Mouse (Mus musculus) CH12.LX (cell line): Measurements from ENCODE around the gene Col7a1.

Experiments
- CHD1 ChIP-seq: IDR thresholded peaks from 2 replicates; pipeline ENCODE4 v1.6.1; 2012; ENCODE audit warnings: low read depth, low read length, improper control_type of control experiment, inconsistent platforms
- CHD2 ChIP-seq: IDR thresholded peaks from 2 replicates; pipeline ENCODE4 v1.6.1; 2011; ENCODE audit warnings: low read length, improper control_type of control experiment
- CTCF ChIP-seq, 2 experiments: IDR thresholded peaks in 1 of 2; conservative IDR thresholded peaks in 1 of 2; 2 replicates each; pipeline ENCODE4 v1.5.1; 2011 to 2012; ENCODE audit warnings: low read depth in 2 of 2, low read length in 2 of 2, improper control_type of control experiment in 1 of 2, inconsistent platforms in 1 of 2, mild to moderate bottlenecking in 1 of 2, moderate library complexity in 1 of 2
- EP300 ChIP-seq: IDR thresholded peaks from 2 replicates; pipeline ENCODE4 v1.6.1; 2011; ENCODE audit warnings: low read length, improper control_type of control experiment
- ETS1 ChIP-seq: conservative IDR thresholded peaks from 2 replicates; pipeline ENCODE4 v1.6.1; 2012; ENCODE audit warnings: low read depth, mild to moderate bottlenecking, inconsistent platforms, low read length, improper control_type of control experiment, moderate library complexity
- HCFC1 ChIP-seq: IDR thresholded peaks from 2 replicates; pipeline ENCODE4 v1.6.1; 2012; ENCODE audit warnings: low read depth, mild to moderate bottlenecking, inconsistent platforms, low read length, improper control_type of control experiment
- MAX ChIP-seq: IDR thresholded peaks from 2 replicates; pipeline ENCODE4 v1.6.1; 2011; ENCODE audit warnings: low read length, improper control_type of control experiment
- MEF2A ChIP-seq: IDR thresholded peaks from 2 replicates; pipeline ENCODE4 v1.6.1; 2014; ENCODE audit warnings: low read depth, mild to moderate bottlenecking, inconsistent platforms, low read length, improper control_type of control experiment, borderline replicate concordance
- MYC ChIP-seq: IDR thresholded peaks from 2 replicates; pipeline ENCODE4 v1.6.1; 2011; ENCODE audit warnings: low read depth, mild to moderate bottlenecking, improper control_type of control experiment, low read length
- NELFE ChIP-seq: IDR thresholded peaks from 2 replicates; pipeline ENCODE4 v1.6.1; 2011; ENCODE audit warnings: low read depth, low read length, improper control_type of control experiment
- POLR2A ChIP-seq: IDR thresholded peaks from 2 replicates; pipeline ENCODE4 v1.6.1; 2011; ENCODE audit warnings: low read depth, mild to moderate bottlenecking, improper control_type of control experiment, low read length
- TCF12 ChIP-seq: IDR thresholded peaks from 2 replicates; pipeline ENCODE4 v1.6.1; 2014; ENCODE audit warnings: low read depth, mild to moderate bottlenecking, inconsistent platforms, low read length, improper control_type of control experiment
- USF1 ChIP-seq: IDR thresholded peaks from 2 replicates; pipeline ENCODE4 v1.6.1; 2014; ENCODE audit warnings: low read depth, mild to moderate bottlenecking, inconsistent platforms, low read length, improper control_type of control experiment

DNA sequence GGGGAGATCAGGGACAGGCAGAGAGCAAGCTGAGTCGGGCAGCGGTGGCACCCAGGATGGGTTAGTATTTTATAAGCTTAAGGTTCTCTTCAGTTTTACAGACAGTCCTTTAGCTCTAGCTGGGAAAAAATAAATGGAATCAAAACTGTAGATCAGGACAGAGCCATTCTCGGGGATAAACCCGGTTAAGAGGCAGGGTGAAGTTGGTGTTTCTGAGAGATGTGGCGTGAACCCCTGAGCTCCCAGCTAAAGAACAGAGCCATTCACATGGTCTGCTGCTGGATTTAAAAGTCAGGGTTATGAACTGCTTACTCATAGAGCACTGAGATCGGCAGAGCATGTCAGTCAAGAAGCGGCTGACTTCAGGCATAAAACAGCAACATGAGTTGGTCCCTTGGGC, 40.2 kb upstream of the Col7a1 start:
- no peak for TF ChIP-seq POLR2A
- no peak for TF ChIP-seq NELFE
- TF ChIP-seq EP300: no peak
- TF ChIP-seq MYC: no peak
- TF ChIP-seq MEF2A: no peak
- no peak for TF ChIP-seq HCFC1
- TF ChIP-seq MAX: no peak
- TF ChIP-seq USF1: no peak
- no peak for TF ChIP-seq CHD1
- TF ChIP-seq CTCF (conservative IDR thresholded peaks at IDR 0.05 in 1 of 2, IDR thresholded peaks at IDR 0.05 in 1 of 2; ENCODE audit: low read depth in 2 of 2, low read length in 2 of 2): no peak
- TF ChIP-seq TCF12: no peak
- no peak for TF ChIP-seq CHD2
- TF ChIP-seq ETS1: no peak
